14 mouse cellular contexts compared by ENCODE assay signal in genomic region chr10:108583694-108584093, GRCm38 (mm10).
DNase-seq lines count a peak whose midpoint lies in the region; ATAC-seq and TF ChIP-seq lines count a peak whose summit lies in the region.
"Had no signal": no experiment of that assay in that cellular context is flagged by ENCODE, and none has a peak within 500 bp of the region (broad histone marks: within the 10 kb centered on the region; RNA-seq: fewer than 3 reads in every experiment).

No protein-coding gene starts in this region.

- H3K4me2 ChIP-seq in hindbrain, embryonic 12.5 days (replicated peaks), result peak overlapping the region; percentile 38

- peak overlapping the region; percentile 32; the same call in 1 of the 2 replicates for H3K4me3 ChIP-seq in G1E (ENCODE audit: low read depth, low read length)
- H3K4me3 ChIP-seq in embryonic facial prominence, embryonic 10.5 days, result 0 out of 2 replicates have a peak overlapping the region, but pooled peaks have one; percentile 11
- no peak overlapping the region for H3K4me3 ChIP-seq in hindbrain, embryonic 12.5 days

- no peaks in the 10 kb centered on the region for H3K27me3 ChIP-seq in G1E (ENCODE audit: insufficient read depth, low read length)
- no peaks in the 10 kb centered on the region for H3K27me3 ChIP-seq in embryonic facial prominence, embryonic 10.5 days (replicated peaks; ENCODE audit: low read depth, poor library complexity, severe bottlenecking)
- no peaks in the 10 kb centered on the region for H3K27me3 ChIP-seq in hindbrain, embryonic 12.5 days
- H3K27me3 ChIP-seq: Patski had no signal

- H3K36me3 ChIP-seq in G1E (replicated peaks), result no peaks in the 10 kb centered on the region
- H3K36me3 ChIP-seq in embryonic facial prominence, embryonic 10.5 days (replicated peaks), result no peaks in the 10 kb centered on the region
- H3K36me3 ChIP-seq in hindbrain, embryonic 12.5 days, result no peaks in the 10 kb centered on the region

- H3K9me3 ChIP-seq in G1E (replicated peaks), result no peaks in the 10 kb centered on the region
- no peaks in the 10 kb centered on the region for H3K9me3 ChIP-seq in embryonic facial prominence, embryonic 10.5 days
- no peaks in the 10 kb centered on the region for H3K9me3 ChIP-seq in hindbrain, embryonic 12.5 days (replicated peaks)

- DNase-seq in cerebellum, adult 9-11 months, result peak; percentile 39
- DNase-seq in cerebellum, postnatal 36 days, result no peak
- no peak for DNase-seq in G1E (ENCODE audit: low spot score)
- DNase-seq in embryonic facial prominence, embryonic 10.5 days (ENCODE audit: low spot score), result peak; percentile 18
- DNase-seq in lung, postnatal 25 days (ENCODE audit: low spot score), result no peak
- no peak for DNase-seq in urinary bladder, postnatal 36 days (ENCODE audit: low spot score in 2 of 2)
- no peak for DNase-seq in right cerebral cortex, postnatal 36 days (ENCODE audit: low spot score in 2 of 2)
- DNase-seq: B cell, adult 2 months; heart, postnatal 10 days; kidney, postnatal 14 days; thymus, adult 18-20 months had no signal

- H3K27ac ChIP-seq in embryonic facial prominence, embryonic 10.5 days (replicated peaks), result no peak overlapping the region
- no peak overlapping the region for H3K27ac ChIP-seq in hindbrain, embryonic 12.5 days

- TF ChIP-seq CTCF in G1E (IDR thresholded peaks at IDR 0.05; ENCODE audit: low read depth, low read length), result no peak

- no peak for ATAC-seq in G1E (ENCODE audit: extremely low read depth, insufficient number of reproducible peaks, low FRiP score, poor library complexity, severe bottlenecking)
- ATAC-seq in hindbrain, embryonic 12.5 days (ENCODE audit: low FRiP score), result no peak
- ATAC-seq: Patski had no signal

- H3K9ac ChIP-seq in hindbrain, embryonic 12.5 days, result no peak overlapping the region
- H3K9ac ChIP-seq: liver, embryonic 14.5 days had no signal

- WGBS in embryonic facial prominence, embryonic 10.5 days, result 32% methylated on average over 11 of the region's 11 CpGs
- WGBS in hindbrain, embryonic 12.5 days, result 14% methylated on average over 11 of the region's 11 CpGs

- H3K4me1 ChIP-seq in G1E (ENCODE audit: insufficient read depth, low read depth, low read length), result peaks cover 35% of the 10 kb centered on the region
- peaks cover 5% of the 10 kb centered on the region for H3K4me1 ChIP-seq in embryonic facial prominence, embryonic 10.5 days
- peaks cover 13% of the 10 kb centered on the region for H3K4me1 ChIP-seq in hindbrain, embryonic 12.5 days

Comparison
In these comparisons a context has a peak if more than half of its experiments do, and no peak if none do; other contexts are left out.
1. DNase-seq: peak in cerebellum, adult 9-11 months (single experiment) and embryonic facial prominence, embryonic 10.5 days (single experiment); none in cerebellum, postnatal 36 days (0 of 2), G1E (single experiment), lung, postnatal 25 days (single experiment), urinary bladder, postnatal 36 days (0 of 2) and right cerebral cortex, postnatal 36 days (0 of 2).